Mouse (Mus musculus) E14TG2a.4 (cell line): ENCODE measurements around the gene Ttc16.
A peak's percentile ranks its signal among the peaks of the same experiment; 100 is the strongest.

Experiments
- H3K27me3 ChIP-seq: 2 replicates; pipeline ENCODE4 v1.6.1; 2014; ENCODE audit warnings: low read length, control low read depth; ENCODE audit not compliant: insufficient read depth
- H3K36me3 ChIP-seq: 2 replicates; pipeline ENCODE4 v1.6.1; 2014; ENCODE audit warnings: low read length, control low read depth; ENCODE audit not compliant: insufficient read depth
- H3K4me1 ChIP-seq: replicated peaks from 2 replicates; pipeline ENCODE4 v1.6.1; 2014; ENCODE audit warnings: low read depth, low read length, control low read depth
- H3K4me3 ChIP-seq: replicated peaks from 2 replicates; pipeline ENCODE4 v1.5.1; 2014; ENCODE audit warnings: mild to moderate bottlenecking, low read length
- H3K9me3 ChIP-seq: 2 replicates; pipeline ENCODE4 v1.6.1; 2014; ENCODE audit warnings: low read length, control low read depth
- CTCF ChIP-seq: conservative IDR thresholded peaks from 2 replicates; pipeline ENCODE4 v1.5.1; 2014; ENCODE audit warnings: low read length
- NANOG ChIP-seq: IDR thresholded peaks from 2 replicates; pipeline ENCODE4 v1.6.1; 2014; ENCODE audit warnings: borderline replicate concordance, low read length, mixed read lengths
- POU5F1 ChIP-seq: IDR thresholded peaks from 2 replicates; pipeline ENCODE4 v1.6.1; 2014; ENCODE audit warnings: low read length, borderline replicate concordance

Ttc16 gene

GRCm38 (mm10) chr2:32722581-32722980 is 52.9 kb downstream of the Ttc16 start:
- TF ChIP-seq NANOG, result no peak
- no peak for TF ChIP-seq POU5F1
- no peak for TF ChIP-seq CTCF
- peaks cover 38% of the 10 kb centered on the region for H3K4me1 ChIP-seq
- peaks cover 6% of the 10 kb centered on the region for H3K27me3 ChIP-seq

GRCm38 (mm10) chr2:32722046-32722445 is 53.4 kb downstream of the Ttc16 start:
- Histone ChIP-seq H3K4me3 (no peak overlapping the region), H3K27me3 (peaks cover 6% of the 10 kb centered on the region), H3K9me3 (no peaks in the 10 kb centered on the region), H3K4me1 (peaks cover 35% of the 10 kb centered on the region), H3K36me3 (no peaks in the 10 kb centered on the region)
- TF ChIP-seq NANOG, result no peak
- TF ChIP-seq CTCF, result no peak
- no peak for TF ChIP-seq POU5F1

More at GRCm38 (mm10) chr2:32722581-32722980, 52.9 kb downstream of the Ttc16 start:
- no peaks in the 10 kb centered on the region for H3K9me3 ChIP-seq
- no peak overlapping the region for H3K4me3 ChIP-seq
- no peaks in the 10 kb centered on the region for H3K36me3 ChIP-seq

- Histone ChIP-seq H3K4me3 (no peak within 1 kb of the TSS), H3K9me3 (no peaks in the 10 kb centered on the region), H3K27me3 (peaks cover 6% of the 10 kb centered on the region), H3K36me3 (no peaks in the 10 kb centered on the region), H3K4me1 (peaks cover 34% of the 10 kb centered on the region)
- TF ChIP-seq NANOG, result no peak
- TF ChIP-seq POU5F1, result no peak
- no peak for TF ChIP-seq CTCF
These were observed 54.7 kb downstream of the Ttc16 start, which contains the start of gene Sh2d3c for GRCm38 (mm10) chr2:32720681-32721229. Sh2d3c (plus strand) TSS chr2:32721055.

GRCm38 (mm10) chr2:32720053-32720452 is 55.4 kb downstream of the Ttc16 start:
- Histone ChIP-seq H3K4me1 (peaks cover 35% of the 10 kb centered on the region), H3K27me3 (peaks cover 6% of the 10 kb centered on the region), H3K36me3 (no peaks in the 10 kb centered on the region), H3K4me3 (no peak overlapping the region), H3K9me3 (no peaks in the 10 kb centered on the region)
- TF ChIP-seq NANOG, result no peak
- no peak for TF ChIP-seq CTCF
- no peak for TF ChIP-seq POU5F1

- Histone ChIP-seq H3K4me1 (peaks cover 44% of the 10 kb centered on the region), H3K4me3 (no peak overlapping the region; the same call in 1 of the 2 replicates), H3K27me3 (peaks cover 6% of the 10 kb centered on the region), H3K9me3 (no peaks in the 10 kb centered on the region), H3K36me3 (no peaks in the 10 kb centered on the region)
- TF ChIP-seq NANOG (no peak), POU5F1 (no peak), CTCF (no peak)
These were observed 56.7 kb downstream of the Ttc16 start for GRCm38 (mm10) chr2:32718761-32719160.

GRCm38 (mm10) chr2:32714987-32715425 is 60.4 kb downstream of the Ttc16 start:
- H3K4me1 ChIP-seq, result peaks cover 49% of the 10 kb centered on the region
- TF ChIP-seq CTCF (no peak), NANOG (no peak), POU5F1 (no peak)
- peaks cover 19% of the 10 kb centered on the region for H3K36me3 ChIP-seq
- H3K4me3 ChIP-seq, result no peak overlapping the region
- peaks cover 6% of the 10 kb centered on the region for H3K27me3 ChIP-seq
- H3K9me3 ChIP-seq, result no peaks in the 10 kb centered on the region

GRCm38 (mm10) chr2:32714117-32714986 is 61.1 kb downstream of the Ttc16 start:
- Histone ChIP-seq H3K27me3 (peaks cover 2% of the 10 kb centered on the region), H3K4me1 (peaks cover 56% of the 10 kb centered on the region), H3K36me3 (peaks cover 25% of the 10 kb centered on the region), H3K9me3 (no peaks in the 10 kb centered on the region), H3K4me3 (peak overlapping the region; percentile 97)
- no peak for TF ChIP-seq CTCF
- no peak for TF ChIP-seq NANOG
- TF ChIP-seq POU5F1, result no peak

- Histone ChIP-seq H3K27me3 (no peaks in the 10 kb centered on the region), H3K9me3 (no peaks in the 10 kb centered on the region), H3K36me3 (peaks cover 37% of the 10 kb centered on the region), H3K4me3 (peak within 1 kb of the TSS; percentile 97), H3K4me1 (peaks cover 59% of the 10 kb centered on the region)
- no peak for TF ChIP-seq NANOG
- no peak for TF ChIP-seq POU5F1
- TF ChIP-seq CTCF, result peak; percentile 50
These were observed 62.3 kb downstream of the Ttc16 start, which contains the start of gene Cdk9 for GRCm38 (mm10) chr2:32712934-32713817. Cdk9 (minus strand) TSS chr2:32713076.
